Mouse (Mus musculus): ENCODE data around the gene Gsg1. TPM values are rescaled to one million over a fixed set of nuclear protein-coding genes. Genes with fewer than 3 reads are reported as not detected.

Gene Gsg1
- polyA plus RNA-seq, 1 experiment: not detected

DNA sequence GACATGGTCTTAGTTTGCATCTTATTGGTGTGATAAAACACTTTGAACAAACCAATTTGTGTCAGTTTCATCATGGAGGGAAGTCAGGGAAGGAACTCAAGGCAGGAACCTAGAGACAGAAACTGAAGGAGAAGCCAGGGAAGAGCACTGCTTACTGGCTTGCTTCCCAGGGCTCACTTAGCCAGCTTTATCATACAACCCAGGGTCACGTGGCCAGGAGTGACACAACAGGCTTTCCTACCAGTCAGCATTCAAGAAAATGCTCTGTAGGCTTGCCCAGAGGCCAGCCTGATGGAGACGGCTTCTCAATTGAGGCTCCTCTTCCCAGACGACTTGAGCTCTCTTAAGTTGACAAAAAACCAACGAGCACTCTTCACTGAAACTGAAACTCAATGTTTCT lies 59.2 kb downstream of the Gsg1 start:
- TF ChIP-seq EP300 (IDR thresholded peaks at IDR 0.05; ENCODE audit: insufficient read depth, low read depth, low read length) (no peak), CTCF (IDR thresholded peaks at IDR 0.05; ENCODE audit: low read depth, low read length) (no peak), POLR2A (IDR thresholded peaks at IDR 0.05; ENCODE audit: insufficient read depth, low read length) (no peak)
- no peaks in the 10 kb centered on the region for H3K36me3 ChIP-seq (ENCODE audit: control insufficient read depth, insufficient read depth, low read length, poor library complexity, severe bottlenecking)

DNA sequence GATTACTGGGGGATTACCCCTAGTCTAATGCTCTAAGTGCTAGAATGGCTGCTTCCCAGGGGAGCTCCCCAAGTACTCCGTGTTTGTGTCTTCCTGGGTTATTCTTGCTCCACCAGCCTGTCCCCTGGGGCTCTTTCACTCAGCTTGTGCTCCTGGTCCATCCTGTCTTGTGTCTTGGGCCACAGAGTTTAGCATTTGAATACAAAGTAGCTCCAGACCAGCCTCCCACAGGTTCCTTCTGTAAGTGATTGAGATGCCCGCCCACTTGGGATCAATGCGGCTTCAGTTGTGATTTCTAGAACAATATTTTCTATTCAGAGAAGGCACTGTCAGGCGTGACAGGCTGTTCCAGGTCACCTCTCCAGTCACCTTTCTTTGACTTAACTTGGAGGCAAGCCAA lies 60.4 kb downstream of the Gsg1 start:
- H3K36me3 ChIP-seq (ENCODE audit: control insufficient read depth, insufficient read depth, low read length, poor library complexity, severe bottlenecking): no peaks in the 10 kb centered on the region
- no peak overlapping the region for H3K9ac ChIP-seq (ENCODE audit: low read depth, poor library complexity, severe bottlenecking)
- H3K27ac ChIP-seq (ENCODE audit: insufficient read depth, low read length): no peak overlapping the region
- no peaks in the 10 kb centered on the region for H3K9me3 ChIP-seq (replicated peaks; ENCODE audit: control insufficient read depth, insufficient read depth, low read length, poor library complexity, severe bottlenecking)
- peaks cover 2% of the 10 kb centered on the region for H3K4me1 ChIP-seq (ENCODE audit: control insufficient read depth, insufficient read depth, low read length)
- H3K4me3 ChIP-seq (ENCODE audit: low read depth, low read length): no peak overlapping the region
- no peak for TF ChIP-seq CTCF (IDR thresholded peaks at IDR 0.05; ENCODE audit: low read depth, low read length)
- 0 out of 2 replicates have a peak, but pooled peaks have one; percentile 9 for TF ChIP-seq EP300 (IDR thresholded peaks at IDR 0.05; ENCODE audit: insufficient read depth, low read depth, low read length)
- no peaks in the 10 kb centered on the region for H3K27me3 ChIP-seq (ENCODE audit: control insufficient read depth, insufficient read depth, low read length, poor library complexity, severe bottlenecking)

More for the DNA sequence above, 59.2 kb downstream of the Gsg1 start:
- Histone ChIP-seq H3K4me3 (ENCODE audit: low read depth, low read length) (no peak overlapping the region), H3K27me3 (ENCODE audit: control insufficient read depth, insufficient read depth, low read length, poor library complexity, severe bottlenecking) (no peaks in the 10 kb centered on the region), H3K9ac (ENCODE audit: low read depth, poor library complexity, severe bottlenecking) (no peak overlapping the region), H3K27ac (ENCODE audit: insufficient read depth, low read length) (no peak overlapping the region), H3K4me1 (ENCODE audit: control insufficient read depth, insufficient read depth, low read length) (peaks cover 2% of the 10 kb centered on the region), H3K9me3 (replicated peaks; ENCODE audit: control insufficient read depth, insufficient read depth, low read length, poor library complexity, severe bottlenecking) (no peaks in the 10 kb centered on the region)

DNA sequence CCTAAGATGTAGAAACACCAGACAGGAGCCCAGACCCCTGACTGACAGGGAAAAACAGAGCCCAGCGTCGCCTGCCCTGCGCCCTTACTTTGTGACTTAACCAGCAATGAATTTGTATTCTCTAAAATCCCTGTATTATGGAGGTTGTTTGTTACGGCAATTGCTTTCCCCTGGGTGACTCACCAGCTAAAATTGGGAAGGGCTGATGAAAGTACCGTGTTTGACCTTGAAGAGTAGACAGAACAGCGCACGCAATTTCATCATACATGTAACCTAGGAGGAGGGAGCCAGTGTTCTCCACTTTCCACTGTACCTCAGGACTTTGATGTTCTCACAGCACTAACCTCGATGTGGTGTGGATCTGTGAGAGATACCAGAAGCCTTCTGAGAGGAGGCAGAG lies 61.2 kb downstream of the Gsg1 start:
- no peaks in the 10 kb centered on the region for H3K9me3 ChIP-seq (replicated peaks; ENCODE audit: control insufficient read depth, insufficient read depth, low read length, poor library complexity, severe bottlenecking)
- no peak for TF ChIP-seq EP300 (IDR thresholded peaks at IDR 0.05; ENCODE audit: insufficient read depth, low read depth, low read length)
- no peak for TF ChIP-seq POLR2A (IDR thresholded peaks at IDR 0.05; ENCODE audit: insufficient read depth, low read length)
- no peak for TF ChIP-seq CTCF (IDR thresholded peaks at IDR 0.05; ENCODE audit: low read depth, low read length)
- H3K4me3 ChIP-seq (ENCODE audit: low read depth, low read length): no peak overlapping the region
- peaks cover 2% of the 10 kb centered on the region for H3K4me1 ChIP-seq (ENCODE audit: control insufficient read depth, insufficient read depth, low read length)
- H3K27ac ChIP-seq (ENCODE audit: insufficient read depth, low read length): no peak overlapping the region
- no peaks in the 10 kb centered on the region for H3K36me3 ChIP-seq (ENCODE audit: control insufficient read depth, insufficient read depth, low read length, poor library complexity, severe bottlenecking)
- no peak overlapping the region for H3K9ac ChIP-seq (ENCODE audit: low read depth, poor library complexity, severe bottlenecking)
- H3K27me3 ChIP-seq (ENCODE audit: control insufficient read depth, insufficient read depth, low read length, poor library complexity, severe bottlenecking): no peaks in the 10 kb centered on the region

DNA sequence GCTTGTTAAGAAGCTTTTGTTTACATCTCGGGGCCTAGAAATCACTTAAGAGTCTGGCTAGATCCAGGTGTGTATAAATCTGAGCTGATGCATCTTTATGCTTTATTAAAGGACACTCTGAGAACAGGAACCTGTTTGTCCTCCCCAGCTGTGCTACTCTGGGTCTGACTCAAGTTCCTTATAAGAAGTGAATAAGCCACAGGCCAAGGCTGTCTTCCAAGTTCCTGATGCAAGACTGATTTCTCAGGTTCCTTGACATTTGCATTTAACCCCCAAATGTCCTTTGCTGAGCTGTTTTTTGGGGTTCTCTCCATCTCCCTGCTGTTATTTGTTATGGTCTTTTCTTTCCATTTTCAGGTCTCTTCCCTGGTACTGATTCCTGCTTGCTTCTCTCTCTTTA lies 62.2 kb downstream of the Gsg1 start:
- H3K4me1 ChIP-seq (ENCODE audit: control insufficient read depth, insufficient read depth, low read length): peaks cover 2% of the 10 kb centered on the region
- H3K4me3 ChIP-seq (ENCODE audit: low read depth, low read length): no peak overlapping the region
- H3K9ac ChIP-seq (ENCODE audit: low read depth, poor library complexity, severe bottlenecking): no peak overlapping the region
- TF ChIP-seq POLR2A (IDR thresholded peaks at IDR 0.05; ENCODE audit: insufficient read depth, low read length) (no peak), EP300 (IDR thresholded peaks at IDR 0.05; ENCODE audit: insufficient read depth, low read depth, low read length) (no peak), CTCF (IDR thresholded peaks at IDR 0.05; ENCODE audit: low read depth, low read length) (no peak)
- H3K27me3 ChIP-seq (ENCODE audit: control insufficient read depth, insufficient read depth, low read length, poor library complexity, severe bottlenecking): no peaks in the 10 kb centered on the region
- H3K9me3 ChIP-seq (replicated peaks; ENCODE audit: control insufficient read depth, insufficient read depth, low read length, poor library complexity, severe bottlenecking): no peaks in the 10 kb centered on the region
- no peaks in the 10 kb centered on the region for H3K36me3 ChIP-seq (ENCODE audit: control insufficient read depth, insufficient read depth, low read length, poor library complexity, severe bottlenecking)
- H3K27ac ChIP-seq (ENCODE audit: insufficient read depth, low read length): no peak overlapping the region

DNA sequence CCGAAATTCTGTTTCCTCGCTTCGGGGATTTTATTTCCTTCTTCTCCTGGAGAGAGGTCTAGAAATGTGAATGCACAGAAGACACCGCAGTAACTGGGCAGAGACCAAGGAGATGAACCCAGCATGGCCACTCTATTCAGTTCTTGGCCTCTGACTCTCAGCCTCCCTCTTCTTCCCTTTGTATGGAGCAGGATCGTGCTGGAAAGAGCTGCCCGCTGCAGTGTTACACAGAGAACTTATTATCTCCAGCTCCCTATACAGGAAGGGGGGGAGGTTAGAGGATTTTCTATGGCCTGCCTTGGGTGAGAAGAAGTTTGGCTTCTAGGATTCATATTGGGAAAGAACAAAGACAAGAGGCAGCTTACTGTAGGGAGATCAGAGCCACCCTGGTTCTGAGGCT lies 64.0 kb downstream of the Gsg1 start:
- Histone ChIP-seq H3K4me1 (ENCODE audit: control insufficient read depth, insufficient read depth, low read length) (peaks cover 2% of the 10 kb centered on the region), H3K9me3 (replicated peaks; ENCODE audit: control insufficient read depth, insufficient read depth, low read length, poor library complexity, severe bottlenecking) (no peaks in the 10 kb centered on the region), H3K36me3 (ENCODE audit: control insufficient read depth, insufficient read depth, low read length, poor library complexity, severe bottlenecking) (no peaks in the 10 kb centered on the region), H3K27me3 (ENCODE audit: control insufficient read depth, insufficient read depth, low read length, poor library complexity, severe bottlenecking) (no peaks in the 10 kb centered on the region), H3K27ac (ENCODE audit: insufficient read depth, low read length) (no peak overlapping the region), H3K9ac (ENCODE audit: low read depth, poor library complexity, severe bottlenecking) (no peak overlapping the region), H3K4me3 (ENCODE audit: low read depth, low read length) (no peak overlapping the region)
- no peak for TF ChIP-seq POLR2A (IDR thresholded peaks at IDR 0.05; ENCODE audit: insufficient read depth, low read length)
- TF ChIP-seq EP300 (IDR thresholded peaks at IDR 0.05; ENCODE audit: insufficient read depth, low read depth, low read length): no peak
- no peak for TF ChIP-seq CTCF (IDR thresholded peaks at IDR 0.05; ENCODE audit: low read depth, low read length)

DNA sequence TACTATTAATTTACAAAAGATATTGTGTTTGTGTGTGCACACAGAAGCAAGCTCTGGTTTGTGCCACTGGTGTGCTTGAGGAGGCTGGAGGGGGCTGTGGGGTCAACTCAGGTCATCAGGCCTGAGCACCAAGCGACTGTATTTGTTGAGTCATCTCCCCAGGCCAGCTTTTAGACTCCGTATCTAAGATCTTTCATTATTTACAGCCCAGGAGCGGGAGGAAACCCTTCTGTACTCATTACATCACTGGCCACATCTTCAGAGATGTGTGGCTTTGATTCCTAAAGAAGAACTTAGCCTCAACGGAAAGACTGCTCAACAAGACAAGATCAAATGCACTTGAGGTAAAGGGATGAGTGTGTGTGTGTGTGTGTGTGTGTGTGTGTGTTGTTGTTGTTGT lies 65.5 kb downstream of the Gsg1 start:
- no peak for TF ChIP-seq CTCF (IDR thresholded peaks at IDR 0.05; ENCODE audit: low read depth, low read length)
- TF ChIP-seq POLR2A (IDR thresholded peaks at IDR 0.05; ENCODE audit: insufficient read depth, low read length): no peak
- no peak for TF ChIP-seq EP300 (IDR thresholded peaks at IDR 0.05; ENCODE audit: insufficient read depth, low read depth, low read length)
- Histone ChIP-seq H3K9ac (ENCODE audit: low read depth, poor library complexity, severe bottlenecking) (no peak overlapping the region), H3K27ac (ENCODE audit: insufficient read depth, low read length) (no peak overlapping the region), H3K27me3 (ENCODE audit: control insufficient read depth, insufficient read depth, low read length, poor library complexity, severe bottlenecking) (no peaks in the 10 kb centered on the region), H3K4me1 (ENCODE audit: control insufficient read depth, insufficient read depth, low read length) (peaks cover 2% of the 10 kb centered on the region), H3K4me3 (ENCODE audit: low read depth, low read length) (no peak overlapping the region), H3K9me3 (replicated peaks; ENCODE audit: control insufficient read depth, insufficient read depth, low read length, poor library complexity, severe bottlenecking) (no peaks in the 10 kb centered on the region), H3K36me3 (ENCODE audit: control insufficient read depth, insufficient read depth, low read length, poor library complexity, severe bottlenecking) (no peaks in the 10 kb centered on the region)

Other genes with a start within 250 kb of the Gsg1 start
- 114 and 123 TPM in 2 replicates for gene Ddx47, start 242.7 kb downstream of the Gsg1 start, polyA plus RNA-seq (2011; ENCODE audit: insufficient read depth, insufficient read length, low read depth, missing spikeins)
- gene Gprc5a, start 188.7 kb downstream of the Gsg1 start, polyA plus RNA-seq (2011; ENCODE audit: insufficient read depth, insufficient read length, low read depth, missing spikeins): 46.0 and 48.4 TPM in 2 replicates
- gene Gprc5d, start 136.1 kb downstream of the Gsg1 start, polyA plus RNA-seq (2011; ENCODE audit: insufficient read depth, insufficient read length, low read depth, missing spikeins): not detected in 2 replicates
- 6.3 and 7.4 TPM in 2 replicates for gene Fam234b, start 56.4 kb downstream of the Gsg1 start, polyA plus RNA-seq (2011; ENCODE audit: insufficient read depth, insufficient read length, low read depth, missing spikeins)
- 12.8 and 13.5 TPM in 2 replicates for gene Hebp1, start 56.3 kb downstream of the Gsg1 start, polyA plus RNA-seq (2011; ENCODE audit: insufficient read depth, insufficient read length, low read depth, missing spikeins)
- 0.48 TPM in 1 of 2 replicates, not detected in the other for gene Pbp2, start 56.1 kb upstream of the Gsg1 start, polyA plus RNA-seq (2011; ENCODE audit: insufficient read depth, insufficient read length, low read depth, missing spikeins)
- 35.0 and 38.6 TPM in 2 replicates for gene Emp1, start 108.2 kb upstream of the Gsg1 start, polyA plus RNA-seq (2011; ENCODE audit: insufficient read depth, insufficient read length, low read depth, missing spikeins)